Mouse (Mus musculus) embryonic facial prominence, embryonic 11.5 days (tissue): Measurements from ENCODE around the gene Psmd14. TPM values are rescaled to one million over a fixed set of nuclear protein-coding genes. Genes with fewer than 3 reads are reported as not detected.

Source experiments
- ATAC-seq: fragments of 200-750 bp; cut with Nextera tagmentation; replicated peaks from 2 replicates; pipeline ENCODE4 v1.8.0; 2017; ENCODE audit warnings: low read depth; ENCODE audit not compliant: insufficient number of reproducible peaks, low FRiP score, low TSS enrichment
- DNase-seq: peaks from one replicate; pipeline ENCODE4 v3.0.0-alpha.2; 2015; ENCODE audit warnings: low spot score
- H3K27ac ChIP-seq: fragments of 300-500 bp; sonication (generic); replicated peaks from 2 replicates; pipeline ENCODE4 v1.5.1; 2014; ENCODE audit warnings: mild to moderate bottlenecking, low read depth, low read length, control low read depth
- H3K27me3 ChIP-seq: fragments of 300-500 bp; sonication (generic); 2 replicates; pipeline ENCODE4 v1.6.1; 2014; ENCODE audit warnings: mild to moderate bottlenecking, low read length, moderate library complexity, mixed read lengths; ENCODE audit not compliant: control insufficient read depth, insufficient read depth
- H3K36me3 ChIP-seq: fragments of 300-500 bp; sonication (generic); replicated peaks from 2 replicates; pipeline ENCODE4 v1.6.1; 2014; ENCODE audit warnings: low read depth, mild to moderate bottlenecking, low read length, moderate library complexity, mixed read lengths; ENCODE audit not compliant: control insufficient read depth, insufficient read depth
- H3K4me1 ChIP-seq: fragments of 300-500 bp; sonication (generic); 2 replicates; pipeline ENCODE4 v1.6.1; 2014; ENCODE audit warnings: low read length, mixed read lengths; ENCODE audit not compliant: control insufficient read depth, insufficient read depth
- H3K4me2 ChIP-seq: fragments of 300-500 bp; sonication (generic); 2 replicates; pipeline ENCODE4 v1.6.1; 2014; ENCODE audit warnings: low read depth, mild to moderate bottlenecking, control low read depth, low read length, moderate library complexity
- H3K4me3 ChIP-seq: fragments of 300-500 bp; sonication (generic); 2 replicates; pipeline ENCODE4 v1.5.1; 2014; ENCODE audit warnings: low read depth, low read length, control low read depth
- H3K9ac ChIP-seq: fragments of 300-500 bp; sonication (generic); replicated peaks from 2 replicates; pipeline ENCODE4 v1.6.1; 2014; ENCODE audit warnings: mild to moderate bottlenecking, control low read depth, low read length
- H3K9me3 ChIP-seq: fragments of 300-500 bp; sonication (generic); replicated peaks from 2 replicates; pipeline ENCODE4 v1.6.1; 2016; ENCODE audit warnings: mild to moderate bottlenecking, low read length, inconsistent platforms, mixed read lengths; ENCODE audit not compliant: control insufficient read depth
- WGBS: fragments of 180-500 bp; shearing (Covaris S2); extraction: QIAGEN DNeasy Blood & Tissue Kit; methylation state at CpG from one replicate; pipeline ENCODE4 v1.1.7; 2014; 5-methylcytosine and 5-hydroxymethylcytosine counted together
- polyA plus RNA-seq: library from polyadenylated mRNA; unstranded; fragments of >200 nt; fragmentation: Nextera tagmentation; extraction: Ambion mirVana; gene quantifications from 2 replicates; pipeline ENCODE4 v1.2.1, GENCODE M21; 2014

Psmd14 gene
- polyA plus RNA-seq, 1 experiment from 2014 or later: 262 TPM

- no peak overlapping the region for H3K9ac ChIP-seq
- peaks cover 3% of the 10 kb centered on the region; the same call in 1 of the 2 replicates for H3K4me1 ChIP-seq
- H3K4me2 ChIP-seq: no peak overlapping the region
- H3K27ac ChIP-seq: no peak overlapping the region
- ATAC-seq (peak; percentile 55), DNase-seq (peak; percentile 18)
- peaks cover 25% of the 10 kb centered on the region for H3K27me3 ChIP-seq
- no peaks in the 10 kb centered on the region for H3K36me3 ChIP-seq
- under 1% methylated on average over 39 of the region's 39 CpGs for WGBS
- H3K4me3 ChIP-seq: no peak overlapping the region
- H3K9me3 ChIP-seq: no peaks in the 10 kb centered on the region
Observed at GRCm38 (mm10) chr2:61804841-61805540, 93.5 kb downstream of the Psmd14 start.

DNA sequence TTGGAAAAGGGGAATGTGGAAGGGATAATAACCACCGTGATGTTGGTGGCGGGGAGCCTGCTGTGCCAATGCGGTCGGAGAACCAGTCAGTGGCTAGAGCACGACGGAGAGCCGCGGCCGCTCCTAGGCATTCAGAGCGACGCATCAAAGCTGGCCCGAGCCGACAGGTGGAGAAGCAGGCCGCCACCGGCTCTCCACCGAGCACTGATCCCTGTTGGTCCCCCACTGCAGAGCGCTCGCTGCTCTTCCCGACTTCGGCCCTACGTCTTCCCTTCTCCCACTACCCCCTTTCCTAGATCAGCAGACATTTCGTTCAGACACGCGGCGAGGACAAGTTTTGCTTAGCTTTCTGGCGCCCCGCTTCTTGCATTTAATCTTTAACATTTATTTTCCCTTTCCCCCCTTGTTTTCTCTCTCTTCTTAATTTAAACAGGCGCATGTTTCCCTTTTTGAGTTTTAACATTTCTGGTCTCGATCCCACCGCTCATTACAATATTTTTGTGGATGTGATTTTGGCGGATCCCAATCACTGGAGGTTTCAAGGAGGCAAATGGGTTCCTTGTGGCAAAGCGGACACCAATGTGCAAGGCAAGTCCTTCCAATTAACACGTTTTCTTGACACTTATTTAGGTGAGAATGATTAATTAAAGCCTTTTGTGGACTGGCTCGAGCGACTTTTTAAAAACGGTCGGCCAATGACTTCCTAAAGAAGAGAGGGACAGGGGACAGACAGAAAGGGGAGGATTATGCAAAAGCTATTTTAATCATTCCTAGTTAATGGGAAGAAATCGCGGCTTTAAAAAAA is 94.2 kb downstream of the Psmd14 start:
- Histone ChIP-seq H3K27ac (no peak overlapping the region), H3K4me3 (no peak overlapping the region), H3K27me3 (peaks cover 27% of the 10 kb centered on the region), H3K36me3 (no peaks in the 10 kb centered on the region), H3K9me3 (no peaks in the 10 kb centered on the region), H3K9ac (no peak overlapping the region), H3K4me1 (peaks cover 3% of the 10 kb centered on the region; the same call in 1 of the 2 replicates), H3K4me2 (no peak overlapping the region)
- DNase-seq (peak; percentile 47), ATAC-seq (no peak)
- under 1% methylated on average over 39 of the region's 39 CpGs for WGBS

DNA sequence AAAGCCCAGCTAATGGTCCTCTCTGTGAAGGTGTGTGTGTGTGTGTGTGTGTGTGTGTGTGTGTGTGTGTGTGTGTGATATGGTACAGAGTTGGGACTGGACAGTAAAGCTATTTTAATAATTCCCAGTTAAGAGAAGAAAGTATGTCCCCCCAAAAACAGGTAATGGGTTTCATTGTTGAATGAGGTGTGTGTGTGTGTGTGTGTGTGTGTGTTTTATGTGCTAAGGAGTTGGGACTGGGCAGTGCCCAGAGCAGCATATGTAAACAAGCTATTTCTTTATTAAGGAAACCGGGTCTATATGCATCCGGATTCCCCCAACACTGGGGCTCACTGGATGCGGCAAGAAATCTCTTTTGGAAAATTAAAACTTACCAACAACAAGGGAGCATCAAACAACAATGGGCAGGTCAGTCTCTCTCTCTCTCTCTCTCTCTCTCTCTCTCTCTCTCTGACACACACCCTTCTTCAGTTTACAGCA is 94.9 kb downstream of the Psmd14 start:
- DNase-seq: peak; percentile 13
- Histone ChIP-seq H3K27me3 (peaks cover 34% of the 10 kb centered on the region), H3K9ac (no peak overlapping the region), H3K4me2 (no peak overlapping the region), H3K4me1 (peaks cover 3% of the 10 kb centered on the region; the same call in 1 of the 2 replicates), H3K4me3 (no peak overlapping the region), H3K27ac (no peak overlapping the region), H3K9me3 (no peaks in the 10 kb centered on the region), H3K36me3 (no peaks in the 10 kb centered on the region)
- ATAC-seq: no peak
- 0% methylated on average over 3 of the region's 3 CpGs for WGBS

DNA sequence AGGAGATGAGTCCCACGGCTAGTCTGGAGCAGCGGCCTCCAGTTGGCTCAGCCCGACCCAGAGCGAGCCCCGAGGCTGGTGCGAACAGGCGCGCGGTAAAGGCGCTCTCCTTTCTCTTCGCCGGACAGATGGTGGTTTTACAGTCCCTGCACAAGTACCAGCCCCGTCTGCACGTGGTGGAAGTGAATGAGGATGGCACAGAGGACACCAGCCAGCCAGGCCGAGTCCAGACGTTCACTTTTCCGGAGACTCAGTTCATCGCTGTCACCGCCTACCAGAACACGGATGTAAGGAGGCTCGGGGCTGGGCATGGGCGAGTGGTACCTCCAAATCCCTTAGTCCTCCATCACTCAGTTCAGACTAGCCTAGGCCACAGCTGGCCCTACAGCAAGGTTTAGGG is 95.7 kb downstream of the Psmd14 start:
- DNase-seq (peak; percentile 33), ATAC-seq (no peak)
- H3K27me3 ChIP-seq: peaks cover 39% of the 10 kb centered on the region
- no peak overlapping the region for H3K27ac ChIP-seq
- no peaks in the 10 kb centered on the region for H3K36me3 ChIP-seq
- under 1% methylated on average over 22 of the region's 22 CpGs for WGBS
- H3K4me2 ChIP-seq: no peak overlapping the region
- H3K4me1 ChIP-seq: peaks cover 3% of the 10 kb centered on the region; the same call in 1 of the 2 replicates
- H3K4me3 ChIP-seq: no peak overlapping the region
- H3K9ac ChIP-seq: no peak overlapping the region
- H3K9me3 ChIP-seq: no peaks in the 10 kb centered on the region

DNA sequence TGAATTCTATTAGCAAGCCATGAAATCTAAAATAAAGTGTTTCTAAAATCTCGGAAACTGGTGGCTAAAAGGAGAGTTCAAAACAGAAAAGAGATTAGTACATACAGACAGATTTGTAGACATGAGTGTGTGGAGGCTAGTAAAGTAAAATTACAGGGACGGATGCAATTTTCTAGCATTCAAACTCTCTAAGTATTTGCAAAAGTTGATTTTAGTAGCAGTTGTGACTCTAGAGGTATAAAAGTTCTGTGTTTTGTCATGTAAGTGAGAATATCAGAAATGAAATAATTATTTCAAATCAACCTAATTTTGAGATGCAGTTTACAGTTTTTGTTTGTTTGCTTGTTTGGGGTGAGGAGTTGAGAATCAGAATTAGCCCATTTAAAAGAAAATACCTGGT is 96.3 kb downstream of the Psmd14 start:
- no peak overlapping the region for H3K4me2 ChIP-seq
- H3K36me3 ChIP-seq: no peaks in the 10 kb centered on the region
- peak; percentile 20 for DNase-seq
- H3K27ac ChIP-seq: no peak overlapping the region
- no peak overlapping the region for H3K4me3 ChIP-seq
- no peaks in the 10 kb centered on the region for H3K9me3 ChIP-seq
- H3K4me1 ChIP-seq: peaks cover 1% of the 10 kb centered on the region; the same call in 1 of the 2 replicates
- 10% methylated on average over 2 of the region's 2 CpGs for WGBS
- no peak for ATAC-seq
- peaks cover 36% of the 10 kb centered on the region for H3K27me3 ChIP-seq
- H3K9ac ChIP-seq: no peak overlapping the region

- H3K9me3 ChIP-seq: no peaks in the 10 kb centered on the region
- WGBS: 0% methylated on average over 6 of the region's 6 CpGs
- H3K27me3 ChIP-seq: peaks cover 35% of the 10 kb centered on the region
- no peaks in the 10 kb centered on the region for H3K36me3 ChIP-seq
- H3K27ac ChIP-seq: no peak overlapping the region
- H3K4me3 ChIP-seq: no peak overlapping the region
- H3K4me1 ChIP-seq: no peaks in the 10 kb centered on the region; the same call in 1 of the 2 replicates
- peak; percentile 2 for DNase-seq
- H3K9ac ChIP-seq: no peak overlapping the region
- H3K4me2 ChIP-seq: no peak overlapping the region
- no peak for ATAC-seq
Observed at GRCm38 (mm10) chr2:61808776-61809175, 97.3 kb downstream of the Psmd14 start.

- Histone ChIP-seq H3K27me3 (peaks cover 35% of the 10 kb centered on the region), H3K4me3 (no peak overlapping the region)
- ATAC-seq: no peak
Observed at GRCm38 (mm10) chr2:61809381-61809780, 97.9 kb downstream of the Psmd14 start.

DNA sequence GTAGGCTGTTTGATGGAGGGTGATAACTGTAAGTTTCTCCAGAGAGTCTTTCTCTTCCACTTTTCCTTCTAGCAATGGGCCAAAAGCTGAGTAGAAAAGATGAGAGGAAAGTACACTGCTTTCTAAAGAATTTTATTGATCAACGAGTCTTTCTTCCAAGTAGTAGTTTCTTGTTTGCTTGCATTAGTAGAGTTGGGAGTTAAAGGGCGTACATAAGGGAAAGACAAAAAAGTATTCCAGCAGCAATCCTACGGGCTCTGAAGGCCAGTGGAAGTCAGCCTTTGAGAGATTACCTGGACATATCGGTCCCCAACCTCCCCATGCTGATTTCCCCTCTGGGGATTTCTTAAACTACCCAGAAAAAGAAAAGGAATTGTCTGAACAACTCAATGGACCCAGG is 99.3 kb downstream of the Psmd14 start:
- H3K4me1 ChIP-seq: no peaks in the 10 kb centered on the region; the same call in 1 of the 2 replicates
- peaks cover 32% of the 10 kb centered on the region for H3K27me3 ChIP-seq
- DNase-seq (peak; percentile 17), ATAC-seq (no peak)
- H3K4me3 ChIP-seq: no peak overlapping the region
- no peak overlapping the region for H3K27ac ChIP-seq
- no peak overlapping the region for H3K9ac ChIP-seq
- H3K36me3 ChIP-seq: no peaks in the 10 kb centered on the region
- WGBS: 7% methylated on average over 4 of the region's 4 CpGs
- no peaks in the 10 kb centered on the region for H3K9me3 ChIP-seq
- no peak overlapping the region for H3K4me2 ChIP-seq

More at GRCm38 (mm10) chr2:61809381-61809780, 97.9 kb downstream of the Psmd14 start:
- H3K36me3 ChIP-seq: no peaks in the 10 kb centered on the region
- H3K9ac ChIP-seq: no peak overlapping the region
- H3K9me3 ChIP-seq: no peaks in the 10 kb centered on the region
- H3K4me2 ChIP-seq: no peak overlapping the region
- peak; percentile 4 for DNase-seq
- no peak overlapping the region for H3K27ac ChIP-seq
- WGBS: 3% methylated on average over 1 of the region's 1 CpGs
- no peaks in the 10 kb centered on the region; the same call in 1 of the 2 replicates for H3K4me1 ChIP-seq
